Mouse (Mus musculus): ENCODE measurements around the gene Zmynd19. TPM values are rescaled to one million over a fixed set of nuclear protein-coding genes. Genes with fewer than 3 reads are reported as not detected.
"Not testable (repeated sequence)": the region's sequence is repeated elsewhere in the genome, so short reads cannot be mapped to it uniquely, and the experiment has no call there.

Gene Zmynd19
- polyA plus RNA-seq, 1 experiment from 2014 or later: 18.2 TPM

GRCm38 (mm10) chr2:24923561-24923960 is 26.0 kb upstream of the Zmynd19 start:
- WGBS: 51% methylated on average over 2 of the region's 2 CpGs
- H3K4me2 ChIP-seq: no peak overlapping the region
- no peak for ATAC-seq (ENCODE audit: insufficient number of reproducible peaks, low FRiP score, low TSS enrichment, low read depth)

DNA sequence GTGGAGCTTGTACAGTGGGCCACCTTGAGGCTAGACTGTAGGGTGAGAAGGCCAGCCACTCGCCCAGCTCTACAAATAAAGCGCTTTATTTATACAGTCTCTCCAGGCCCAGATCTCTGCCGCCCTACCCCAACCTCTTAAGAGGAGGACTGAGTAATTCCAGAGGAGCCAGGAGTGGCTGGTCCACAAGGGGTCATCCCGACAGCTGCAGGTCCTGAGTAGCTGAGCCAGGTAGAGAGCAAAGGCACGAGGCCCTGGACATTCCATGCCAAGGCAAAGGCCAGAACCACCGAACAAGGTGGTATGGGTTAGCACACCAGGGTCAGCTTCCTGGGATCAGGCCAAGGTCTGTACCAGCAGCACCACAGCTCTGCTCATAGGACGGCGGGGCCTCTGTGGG is 24.3 kb upstream of the Zmynd19 start:
- Histone ChIP-seq H3K9me3 (no peaks in the 10 kb centered on the region), H3K27me3 (no peaks in the 10 kb centered on the region), H3K4me3 (no peak overlapping the region), H3K36me3 (peaks cover 13% of the 10 kb centered on the region; the same call in 1 of the 2 replicates), H3K4me2 (no peak overlapping the region), H3K27ac (no peak overlapping the region), H3K9ac (no peak overlapping the region), H3K4me1 (peaks cover 9% of the 10 kb centered on the region; the same call in 1 of the 2 replicates)
- 84% methylated on average over 8 of the region's 8 CpGs for WGBS
- ATAC-seq (ENCODE audit: insufficient number of reproducible peaks, low FRiP score, low TSS enrichment, low read depth): no peak

More at GRCm38 (mm10) chr2:24923561-24923960, 26.0 kb upstream of the Zmynd19 start:
- H3K9me3 ChIP-seq: no peaks in the 10 kb centered on the region
- H3K4me3 ChIP-seq: no peak overlapping the region
- no peaks in the 10 kb centered on the region for H3K27me3 ChIP-seq
- peaks cover 5% of the 10 kb centered on the region; the same call in 1 of the 2 replicates for H3K4me1 ChIP-seq
- no peak overlapping the region for H3K27ac ChIP-seq
- no peak overlapping the region for H3K9ac ChIP-seq
- H3K36me3 ChIP-seq: peaks cover 13% of the 10 kb centered on the region; the same call in 1 of the 2 replicates

DNA sequence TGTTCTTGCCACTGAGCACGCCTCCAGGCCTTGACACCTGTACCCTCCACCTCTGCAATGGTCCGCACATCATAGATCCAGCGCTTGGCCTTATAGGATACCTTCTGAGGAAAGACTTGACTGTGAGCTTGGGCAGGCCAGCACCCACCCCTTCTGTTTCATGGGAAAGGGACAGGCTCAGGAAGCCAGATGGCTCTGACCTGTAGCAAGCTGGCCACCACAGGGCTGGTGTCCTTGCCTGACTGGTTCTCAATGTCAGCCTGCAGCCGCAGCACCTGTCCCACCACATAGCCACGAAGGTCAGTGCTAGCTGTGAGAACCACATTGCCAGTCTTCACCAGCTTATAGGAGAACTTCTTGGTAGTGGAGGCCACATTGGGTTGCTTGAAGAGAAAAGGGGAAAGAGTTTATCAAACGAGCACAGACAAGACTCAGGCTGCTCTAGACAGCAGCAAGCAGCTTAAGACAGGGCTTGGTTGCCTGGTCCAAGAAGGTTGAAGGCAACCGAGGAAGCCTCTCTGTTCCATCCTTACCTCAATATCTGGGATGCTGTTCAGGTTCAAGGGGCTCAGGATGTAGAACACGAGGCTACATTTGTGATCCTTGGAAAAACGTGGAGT is 23.1 kb upstream of the Zmynd19 start:
- Histone ChIP-seq H3K9me3 (no peaks in the 10 kb centered on the region), H3K27ac (no peak overlapping the region), H3K36me3 (peaks cover 13% of the 10 kb centered on the region; the same call in 1 of the 2 replicates), H3K4me3 (no peak overlapping the region), H3K4me2 (no peak overlapping the region), H3K27me3 (no peaks in the 10 kb centered on the region), H3K9ac (no peak overlapping the region), H3K4me1 (peaks cover 9% of the 10 kb centered on the region; the same call in 1 of the 2 replicates)
- no peak for ATAC-seq (ENCODE audit: insufficient number of reproducible peaks, low FRiP score, low TSS enrichment, low read depth)
- WGBS: 80% methylated on average over 9 of the region's 9 CpGs

DNA sequence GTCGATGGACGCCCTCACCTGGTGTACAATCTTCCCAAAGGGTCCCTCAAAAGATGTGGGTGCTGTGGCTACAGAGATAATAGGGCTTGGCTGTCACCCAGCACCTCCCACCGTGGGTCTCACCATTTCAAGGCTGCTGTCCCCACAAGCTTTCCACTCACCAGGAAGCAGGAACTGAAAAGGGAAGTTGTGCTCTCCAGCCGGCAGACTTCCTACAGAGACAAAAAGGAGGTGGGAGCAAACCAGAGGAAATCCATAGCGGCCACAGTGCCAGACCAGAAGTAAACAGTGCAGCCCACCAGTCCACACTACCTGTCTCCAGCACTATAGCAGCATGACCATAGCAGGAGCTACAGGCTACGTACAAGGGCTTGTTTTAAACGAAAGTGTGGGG is 22.6 kb upstream of the Zmynd19 start:
- WGBS: 71% methylated on average over 7 of the region's 7 CpGs
- ATAC-seq (ENCODE audit: insufficient number of reproducible peaks, low FRiP score, low TSS enrichment, low read depth): no peak
- no peak overlapping the region for H3K4me2 ChIP-seq

DNA sequence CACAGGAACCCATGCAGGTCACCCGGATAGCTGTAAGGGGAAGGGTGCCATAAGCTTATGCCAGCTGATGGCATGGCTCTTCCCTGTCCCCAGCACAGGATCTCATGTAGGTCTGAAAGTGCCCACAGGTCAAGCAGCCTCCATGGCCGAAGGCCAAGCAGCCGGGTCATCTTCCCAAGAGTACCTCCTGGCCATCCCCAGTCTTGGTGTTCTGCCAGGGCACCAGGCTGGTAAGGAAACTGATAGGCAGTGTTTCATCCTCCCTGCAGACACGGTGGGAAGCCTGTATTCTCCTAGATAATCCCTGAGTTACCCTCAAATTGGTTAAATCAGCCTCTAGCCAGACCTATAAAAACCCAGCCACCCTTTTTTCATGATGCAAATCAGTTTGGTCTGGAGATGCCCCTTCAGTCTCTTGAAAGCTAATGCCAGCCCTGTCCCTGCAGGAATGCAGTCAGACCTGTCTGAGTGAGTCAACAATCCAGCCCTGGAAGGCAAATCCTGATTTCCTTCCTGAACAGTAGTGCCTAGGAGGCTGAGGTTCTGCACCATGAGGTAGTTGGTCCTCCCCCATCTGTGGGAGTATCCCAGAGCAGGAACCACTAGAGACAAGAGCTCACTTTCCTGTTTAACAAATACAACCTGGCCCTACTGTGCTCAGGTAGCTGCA is 21.6 kb upstream of the Zmynd19 start:
- ATAC-seq (ENCODE audit: insufficient number of reproducible peaks, low FRiP score, low TSS enrichment, low read depth): no peak
- H3K27ac ChIP-seq: no peak overlapping the region

More for the DNA sequence above, 22.6 kb upstream of the Zmynd19 start:
- H3K27me3 ChIP-seq: no peaks in the 10 kb centered on the region
- H3K9me3 ChIP-seq: no peaks in the 10 kb centered on the region
- no peak overlapping the region for H3K4me3 ChIP-seq
- no peak overlapping the region for H3K9ac ChIP-seq
- peaks cover 9% of the 10 kb centered on the region; the same call in 1 of the 2 replicates for H3K4me1 ChIP-seq
- H3K36me3 ChIP-seq: peaks cover 13% of the 10 kb centered on the region; the same call in 1 of the 2 replicates
- no peak overlapping the region for H3K27ac ChIP-seq

GRCm38 (mm10) chr2:24929119-24929518 is 20.5 kb upstream of the Zmynd19 start:
- H3K9me3 ChIP-seq: no peaks in the 10 kb centered on the region
- ATAC-seq (ENCODE audit: insufficient number of reproducible peaks, low FRiP score, low TSS enrichment, low read depth): no peak
- H3K27ac ChIP-seq: no peak overlapping the region
- H3K4me2 ChIP-seq: no peak overlapping the region
- H3K4me3 ChIP-seq: no peak overlapping the region
- peaks cover 12% of the 10 kb centered on the region for H3K4me1 ChIP-seq
- 55% methylated on average over 2 of the region's 2 CpGs for WGBS
- H3K27me3 ChIP-seq: no peaks in the 10 kb centered on the region
- no peak overlapping the region for H3K9ac ChIP-seq
- H3K36me3 ChIP-seq: peaks cover 13% of the 10 kb centered on the region; the same call in 1 of the 2 replicates

More for the DNA sequence above, 21.6 kb upstream of the Zmynd19 start:
- no peaks in the 10 kb centered on the region for H3K9me3 ChIP-seq
- no peak overlapping the region for H3K9ac ChIP-seq
- H3K4me1 ChIP-seq: peaks cover 9% of the 10 kb centered on the region; the same call in 1 of the 2 replicates
- H3K36me3 ChIP-seq: peaks cover 13% of the 10 kb centered on the region; the same call in 1 of the 2 replicates
- no peaks in the 10 kb centered on the region for H3K27me3 ChIP-seq
- H3K4me3 ChIP-seq: no peak overlapping the region
- no peak overlapping the region for H3K4me2 ChIP-seq
- 62% methylated on average over 4 of the region's 4 CpGs for WGBS

DNA sequence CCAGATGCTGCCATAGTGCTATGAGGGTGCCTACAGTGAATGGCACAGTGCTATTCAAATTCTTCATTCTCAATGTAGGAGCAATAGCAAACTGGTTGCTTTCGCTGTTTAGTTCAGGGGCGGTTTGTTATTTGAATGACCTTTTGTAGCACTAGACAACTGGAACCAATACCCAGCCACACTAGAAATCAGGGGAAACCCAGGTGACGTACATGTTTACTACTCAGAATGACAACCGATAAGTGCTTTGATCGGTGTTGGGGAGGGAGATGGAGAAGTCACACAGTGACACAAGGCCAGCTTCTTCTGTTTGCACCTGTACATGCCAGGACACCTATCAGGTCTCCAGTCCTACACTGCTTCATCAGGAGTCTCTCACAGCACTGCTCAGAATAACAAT is 20.0 kb upstream of the Zmynd19 start:
- WGBS: 92% methylated on average over 5 of the region's 5 CpGs
- Histone ChIP-seq H3K4me3 (no peak overlapping the region), H3K36me3 (peaks cover 13% of the 10 kb centered on the region; the same call in 1 of the 2 replicates), H3K9me3 (no peaks in the 10 kb centered on the region), H3K9ac (no peak overlapping the region), H3K27ac (no peak overlapping the region), H3K4me2 (no peak overlapping the region), H3K4me1 (peaks cover 17% of the 10 kb centered on the region), H3K27me3 (no peaks in the 10 kb centered on the region)
- ATAC-seq (ENCODE audit: insufficient number of reproducible peaks, low FRiP score, low TSS enrichment, low read depth): no peak

DNA sequence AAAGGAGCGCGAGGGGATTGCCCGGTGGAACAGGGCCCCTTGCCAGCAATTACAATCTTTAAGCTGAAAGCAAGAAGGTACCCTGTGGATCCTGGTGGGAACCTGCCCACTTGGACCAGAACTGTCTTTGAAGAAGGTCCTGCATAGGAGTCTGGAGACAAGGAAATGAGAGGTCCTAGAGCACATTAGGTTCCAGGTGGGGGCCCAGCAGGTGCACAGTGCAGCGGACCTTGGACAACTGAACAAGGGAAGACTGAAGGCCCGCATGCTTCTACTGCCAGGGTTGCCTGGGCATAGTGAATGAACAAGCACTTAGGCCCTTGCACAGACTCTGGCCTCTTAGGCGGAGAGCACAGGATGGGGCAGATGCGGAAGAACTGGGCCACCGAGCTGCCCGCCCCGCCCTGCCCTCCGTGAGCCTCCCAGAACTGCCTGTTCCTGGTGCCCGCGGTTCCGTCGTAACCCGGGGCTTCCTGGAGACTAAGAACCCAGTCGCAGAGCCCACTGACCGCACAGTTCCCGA is 15.1 kb upstream of the Zmynd19 start:
- H3K4me3 ChIP-seq: peak overlapping the region; percentile 62
- H3K36me3 ChIP-seq: no peaks in the 10 kb centered on the region
- H3K27ac ChIP-seq: peak overlapping the region; percentile 69
- H3K9me3 ChIP-seq: no peaks in the 10 kb centered on the region
- H3K4me1 ChIP-seq: peaks cover 20% of the 10 kb centered on the region
- peak; percentile 16 for ATAC-seq (ENCODE audit: insufficient number of reproducible peaks, low FRiP score, low TSS enrichment, low read depth)
- H3K4me2 ChIP-seq: peak overlapping the region; percentile 93
- no peaks in the 10 kb centered on the region for H3K27me3 ChIP-seq
- WGBS: 4% methylated on average over 11 of the region's 19 CpGs
- peak overlapping the region; percentile 66 for H3K9ac ChIP-seq

DNA sequence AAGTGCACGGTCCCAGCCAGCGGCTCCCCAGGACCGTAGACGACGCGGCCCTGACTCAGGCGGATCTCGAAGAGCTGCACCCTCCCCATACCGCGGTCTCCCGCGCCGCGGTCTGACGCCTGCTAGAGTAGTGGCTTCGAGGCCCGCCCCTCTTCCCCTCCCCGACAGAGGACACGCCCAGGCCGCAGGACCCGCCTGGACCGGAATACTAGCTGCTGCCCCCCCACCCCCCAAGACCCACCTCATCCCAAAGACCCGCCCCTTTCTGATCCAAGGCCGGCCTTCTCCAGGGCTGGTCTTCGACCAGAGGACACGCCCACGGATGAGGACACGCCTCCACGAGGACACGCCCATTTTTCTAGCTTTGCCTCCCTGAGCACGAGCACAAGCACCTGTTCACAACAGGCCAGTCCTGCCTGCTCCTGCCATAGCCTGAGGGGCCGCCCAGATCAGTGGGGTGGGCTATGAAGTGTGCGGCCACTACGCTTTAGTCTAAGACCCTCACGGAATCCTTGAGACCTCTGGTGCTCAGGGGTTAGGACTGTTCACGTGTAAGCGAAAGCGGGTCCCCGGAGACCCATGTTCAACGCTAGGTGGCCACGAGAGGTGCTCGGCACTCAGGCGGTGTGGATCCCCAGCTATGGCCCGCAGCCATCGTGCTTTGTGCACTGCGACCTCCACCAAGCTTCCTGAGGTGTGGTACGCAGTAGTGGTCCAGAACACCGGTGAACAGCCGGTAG is 14.4 kb upstream of the Zmynd19 start, which contains the start of gene Arrdc1:
Arrdc1 (minus strand) TSS at position 196 of the 740 bp plus-strand sequence.
- no peaks in the 10 kb centered on the region for H3K9me3 ChIP-seq
- under 1% methylated on average over 49 of the region's 49 CpGs for WGBS
- no peaks in the 10 kb centered on the region for H3K27me3 ChIP-seq
- ATAC-seq (ENCODE audit: insufficient number of reproducible peaks, low FRiP score, low TSS enrichment, low read depth): peak; percentile 89
- peak within 1 kb of the TSS; percentile 69 for H3K27ac ChIP-seq
- peak within 1 kb of the TSS; percentile 62 for H3K4me3 ChIP-seq
- H3K9ac ChIP-seq: peak within 1 kb of the TSS; percentile 66
- H3K4me2 ChIP-seq: peak within 1 kb of the TSS; percentile 93
- no peaks in the 10 kb centered on the region for H3K36me3 ChIP-seq
- H3K4me1 ChIP-seq: peaks cover 20% of the 10 kb centered on the region

- no peaks in the 10 kb centered on the region for H3K4me1 ChIP-seq
- no peaks in the 10 kb centered on the region for H3K9me3 ChIP-seq
- no peaks in the 10 kb centered on the region for H3K27me3 ChIP-seq
- H3K4me3 ChIP-seq: no peak overlapping the region
- no peak overlapping the region for H3K4me2 ChIP-seq
- ATAC-seq (ENCODE audit: insufficient number of reproducible peaks, low FRiP score, low TSS enrichment, low read depth): no peak
- 66% methylated on average over 4 of the region's 4 CpGs for WGBS
- H3K27ac ChIP-seq: no peak overlapping the region
- no peaks in the 10 kb centered on the region for H3K36me3 ChIP-seq
- no peak overlapping the region for H3K9ac ChIP-seq
Observed at GRCm38 (mm10) chr2:24942092-24942491, 7.5 kb upstream of the Zmynd19 start.

DNA sequence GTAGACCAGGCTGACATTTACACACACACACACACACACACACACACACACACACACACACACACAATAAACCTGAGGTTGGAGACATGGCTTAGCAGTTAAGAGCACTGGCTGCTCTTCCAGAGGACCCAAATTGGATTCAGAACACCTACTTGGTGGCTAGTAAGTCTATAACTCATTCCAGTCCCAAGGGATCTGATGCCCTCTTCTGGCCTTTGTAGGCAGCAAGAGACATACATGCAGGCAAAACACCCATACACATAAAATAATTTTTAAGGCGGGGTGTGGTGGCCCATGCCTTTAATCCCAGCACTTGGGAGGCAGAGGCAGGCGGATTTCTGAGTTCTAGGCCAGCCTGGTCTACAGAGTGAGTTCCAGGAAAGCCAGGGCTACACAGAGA is 5.3 kb upstream of the Zmynd19 start:
- not testable (repeated sequence) for H3K4me1 ChIP-seq; H3K9ac ChIP-seq; H3K4me3 ChIP-seq; H3K9me3 ChIP-seq; H3K4me2 ChIP-seq; H3K36me3 ChIP-seq; ATAC-seq (ENCODE audit: insufficient number of reproducible peaks, low FRiP score, low TSS enrichment, low read depth); H3K27me3 ChIP-seq; H3K27ac ChIP-seq
- WGBS: 49% methylated on average over 2 of the region's 2 CpGs
